Mouse (Mus musculus) retina, postnatal 7 days (tissue): ENCODE results near the gene Fam217a.
"Not testable (repeated sequence)": the region's sequence is repeated elsewhere in the genome, so short reads cannot be mapped to it uniquely, and the experiment has no call there.

Experiments
- DNase-seq: peaks from one replicate; pipeline ENCODE4 v3.0.0-alpha.2; 2012; ENCODE audit warnings: low read depth, low spot score

Fam217a gene

GRCm38 (mm10) chr13:34924210-34924609 lies at the start of gene Fam217a, which contains the start of gene 4933417A18Rik:
Gene Fam217a (minus strand): TSS chr13:34924310.
Gene 4933417A18Rik (plus strand): TSS chr13:34924409.
- no peak for DNase-seq

GRCm38 (mm10) chr13:34973770-34974169 lies 49.7 kb upstream of the Fam217a start:
- no peak for DNase-seq

GRCm38 (mm10) chr13:34973149-34973548 lies 49.0 kb upstream of the Fam217a start:
- DNase-seq = no peak

DNA sequence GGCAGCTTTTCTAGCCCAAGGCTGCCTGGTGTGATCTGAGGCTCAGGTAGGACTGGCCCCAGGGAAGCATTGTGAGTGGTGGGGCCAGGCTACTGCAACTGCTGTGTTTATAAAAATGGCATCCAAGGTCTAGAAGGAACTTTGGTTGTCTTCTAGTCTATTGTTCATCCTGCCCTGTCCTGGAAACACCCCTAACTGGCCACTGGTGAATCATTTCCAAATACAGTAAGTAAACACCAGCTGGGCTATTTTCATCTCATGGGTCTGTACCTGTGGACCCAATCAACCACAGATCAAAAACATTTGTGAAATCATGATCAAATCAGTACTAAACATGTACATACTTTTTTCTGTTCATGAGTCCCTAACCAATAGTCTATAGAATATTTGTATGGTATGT lies 48.3 kb upstream of the Fam217a start:
- DNase-seq = not testable (repeated sequence)

DNA sequence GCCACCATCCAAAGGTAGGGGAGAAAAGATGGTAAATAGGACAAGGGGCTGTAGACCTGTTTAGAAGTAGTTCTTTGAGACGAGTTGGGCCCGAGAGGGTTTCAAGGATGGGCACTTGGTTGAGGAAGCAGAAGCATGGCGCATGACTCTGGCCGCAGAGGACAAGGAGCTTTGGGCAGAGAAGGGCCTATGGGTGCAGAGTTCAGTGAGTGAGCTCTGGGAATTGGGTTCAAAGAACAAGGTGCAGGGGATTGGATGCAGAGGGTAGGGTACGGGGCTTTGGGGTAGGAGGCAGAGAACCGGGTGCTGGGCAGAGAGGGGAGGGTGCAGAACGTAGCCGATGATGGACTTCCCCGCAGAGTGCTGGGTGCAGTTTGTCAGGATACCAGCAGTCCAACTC lies 41.5 kb upstream of the Fam217a start:
- not testable (repeated sequence) for DNase-seq

- DNase-seq = no peak
These were observed 40.8 kb upstream of the Fam217a start for GRCm38 (mm10) chr13:34964866-34965265.

GRCm38 (mm10) chr13:34964419-34964818 lies 40.3 kb upstream of the Fam217a start:
- DNase-seq = no peak

GRCm38 (mm10) chr13:34963511-34964397 lies 39.6 kb upstream of the Fam217a start, which contains the start of gene Eci3:
Gene Eci3 (minus strand): TSS chr13:34963810.
- no peak for DNase-seq

DNA sequence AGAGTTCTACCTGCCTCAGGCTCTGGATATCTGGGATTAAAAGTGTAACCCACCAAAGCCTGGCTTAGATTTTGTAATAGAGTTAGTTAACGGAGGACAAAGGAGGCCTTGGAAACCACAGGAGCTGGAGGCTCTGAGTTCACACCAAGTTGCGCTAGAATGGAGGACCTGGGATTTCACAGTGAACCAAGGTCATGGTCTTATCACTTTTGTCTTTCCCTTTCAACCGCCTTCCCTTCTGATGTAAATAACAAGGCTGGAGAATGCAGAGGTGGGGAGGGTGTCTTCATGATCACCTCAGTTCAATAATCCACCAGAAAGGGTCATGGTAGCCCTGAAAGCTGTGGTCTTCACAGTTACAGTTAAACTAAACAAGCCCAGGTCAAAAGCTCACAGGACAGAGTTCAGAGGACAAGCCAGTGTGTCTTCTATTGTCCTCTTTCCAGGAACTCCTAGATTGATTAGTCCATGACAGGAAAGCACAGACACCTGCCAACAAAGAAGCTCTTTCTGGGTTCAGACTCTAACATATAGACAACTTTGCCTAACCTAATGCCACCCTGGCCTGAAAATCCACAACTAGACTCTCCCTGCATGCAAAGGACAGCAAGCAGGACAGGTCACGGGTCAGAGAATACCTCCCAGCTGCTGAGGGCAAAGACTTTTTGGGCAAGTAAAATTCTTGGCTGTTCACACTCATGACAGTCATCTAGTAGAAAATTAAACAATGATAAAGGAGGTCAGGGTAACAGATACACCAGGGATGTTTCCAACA lies 37.1 kb upstream of the Fam217a start:
- DNase-seq = no peak

- not testable (repeated sequence) for DNase-seq
These were observed 34.0 kb upstream of the Fam217a start for GRCm38 (mm10) chr13:34958158-34958557.

DNA sequence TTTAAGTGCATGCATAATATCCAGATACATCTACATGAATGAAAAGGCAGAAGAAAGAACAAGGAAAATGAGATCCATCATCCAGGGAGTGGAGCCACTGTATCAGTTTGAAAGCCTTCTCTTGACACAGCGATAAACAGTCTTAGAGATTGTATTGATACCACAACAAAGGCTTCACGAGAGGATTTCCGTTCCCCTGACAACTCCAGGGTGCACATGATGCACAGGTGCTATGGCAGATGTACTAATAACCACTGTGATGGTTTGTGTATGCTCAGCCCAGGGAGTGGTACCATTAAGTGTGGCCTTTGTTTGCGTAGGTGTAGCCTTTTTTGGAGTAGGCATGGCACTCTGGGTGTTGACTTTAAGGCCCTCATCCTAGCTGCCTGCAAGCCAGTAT lies 32.8 kb upstream of the Fam217a start:
- DNase-seq = no peak

GRCm38 (mm10) chr13:34951437-34951836 lies 27.3 kb upstream of the Fam217a start:
- not testable (repeated sequence) for DNase-seq

GRCm38 (mm10) chr13:34942370-34942769 lies 18.3 kb upstream of the Fam217a start:
- no peak for DNase-seq

DNA sequence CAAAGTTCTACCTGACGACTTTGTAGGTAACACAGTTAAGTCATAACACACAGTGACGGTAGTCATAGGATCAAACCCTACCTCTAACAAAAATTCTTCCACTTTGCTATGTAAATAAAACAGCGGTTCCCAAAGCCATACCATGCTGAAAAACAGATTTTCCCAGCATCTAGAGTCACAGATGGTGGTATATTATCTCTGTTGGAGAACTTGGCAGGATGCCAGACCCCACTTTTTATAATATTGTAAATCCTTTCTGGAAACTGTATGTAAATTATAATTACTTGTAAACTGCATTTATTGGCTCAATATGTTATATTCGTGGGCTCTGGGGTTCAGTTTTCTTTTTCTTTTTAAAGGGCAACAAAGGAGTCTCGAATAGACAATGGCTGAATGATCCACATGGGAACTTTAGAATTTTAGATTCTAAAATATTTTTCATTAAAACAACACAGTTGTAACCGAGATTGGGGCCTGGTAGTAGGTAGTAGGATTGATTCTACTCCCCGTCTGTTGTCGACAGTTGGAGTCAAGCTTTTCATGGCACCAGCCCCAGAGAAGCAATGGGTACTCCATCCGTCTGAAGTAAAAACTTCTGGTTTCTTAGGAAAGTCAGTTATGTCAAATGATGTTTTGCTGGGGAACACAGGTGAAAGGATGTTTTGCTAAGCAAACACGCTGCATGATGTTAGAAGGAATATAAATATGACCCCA lies 11.0 kb upstream of the Fam217a start:
- no peak for DNase-seq

GRCm38 (mm10) chr13:34916520-34917167 lies 7.5 kb downstream of the Fam217a start:
- DNase-seq = no peak

GRCm38 (mm10) chr13:34914614-34915013 lies 9.5 kb downstream of the Fam217a start:
- no peak for DNase-seq

GRCm38 (mm10) chr13:34892871-34893270 lies 31.2 kb downstream of the Fam217a start:
- peak; percentile 60 for DNase-seq

DNA sequence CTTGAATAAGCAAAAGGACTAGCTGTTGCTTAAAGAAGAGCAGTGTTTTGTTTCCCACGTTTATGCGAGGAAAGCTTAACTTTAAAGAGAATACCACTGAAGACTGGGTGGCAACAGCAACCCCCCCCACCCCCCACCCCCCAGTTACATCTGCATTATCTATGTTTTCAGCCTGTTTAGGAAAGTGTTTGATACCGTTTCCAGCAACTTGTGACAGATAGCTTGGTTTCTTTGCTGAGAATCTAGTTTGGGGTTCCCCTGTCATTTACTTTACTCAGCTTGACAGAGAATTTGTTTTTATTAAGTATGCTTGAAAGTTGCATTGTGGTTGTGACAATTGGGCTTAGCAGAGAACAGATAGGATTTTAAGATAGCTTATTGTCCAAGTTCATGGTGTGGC lies 47.6 kb downstream of the Fam217a start:
- no peak for DNase-seq

DNA sequence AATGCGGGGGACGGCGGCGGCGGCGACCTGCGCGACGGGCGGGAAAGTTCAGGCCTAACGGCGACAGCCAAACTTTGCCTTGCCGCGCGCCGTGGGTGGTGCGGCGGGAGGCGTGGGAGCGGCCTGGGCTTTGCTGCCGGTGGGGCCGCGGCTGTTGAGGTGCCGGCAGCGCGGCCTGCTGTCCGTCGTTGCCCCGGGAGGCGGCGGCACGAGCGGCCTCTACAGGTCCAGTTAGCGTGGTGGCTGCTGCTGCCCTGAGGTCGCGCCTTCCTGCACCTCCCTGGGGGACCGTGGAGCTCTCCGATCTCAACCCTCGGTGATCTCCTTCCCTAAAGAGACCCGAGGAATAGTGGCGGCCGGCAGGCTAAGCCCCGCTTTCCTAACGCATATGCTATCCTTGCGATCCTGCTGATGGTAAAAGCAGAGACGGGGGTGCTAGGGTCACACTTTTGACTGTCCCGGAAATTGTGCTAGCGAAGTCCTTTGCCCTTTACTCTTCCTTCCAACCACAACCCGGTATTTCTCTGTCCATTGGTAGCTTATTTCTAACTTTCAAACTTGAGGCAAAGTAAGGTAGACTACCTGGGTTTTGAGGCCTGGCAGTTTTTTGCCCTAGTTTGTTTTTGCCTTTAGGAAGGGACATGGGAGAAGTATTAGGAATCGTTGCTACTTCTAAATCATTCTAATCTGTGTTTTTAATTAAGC lies 48.2 kb downstream of the Fam217a start:
- DNase-seq = no peak

- DNase-seq = peak; percentile 87
These were observed 48.9 kb downstream of the Fam217a start, which contains the start of gene Prpf4b for GRCm38 (mm10) chr13:34875166-34875710. Gene Prpf4b (plus strand): TSS chr13:34875302.
